Mouse (Mus musculus) embryonic facial prominence, embryonic 11.5 days (tissue): ENCODE results near the gene Irx3. TPM values are rescaled to one million over a fixed set of nuclear protein-coding genes. Genes with fewer than 3 reads are reported as not detected.

Source experiments
- ATAC-seq: fragments of 200-750 bp; cut with Nextera tagmentation; replicated peaks from 2 replicates; pipeline ENCODE4 v1.8.0; 2017; ENCODE audit warnings: low read depth; ENCODE audit not compliant: insufficient number of reproducible peaks, low FRiP score, low TSS enrichment
- DNase-seq: peaks from one replicate; pipeline ENCODE4 v3.0.0-alpha.2; 2015; ENCODE audit warnings: low spot score
- H3K27ac ChIP-seq: fragments of 300-500 bp; sonication (generic); replicated peaks from 2 replicates; pipeline ENCODE4 v1.5.1; 2014; ENCODE audit warnings: mild to moderate bottlenecking, low read depth, low read length, control low read depth
- H3K27me3 ChIP-seq: fragments of 300-500 bp; sonication (generic); 2 replicates; pipeline ENCODE4 v1.6.1; 2014; ENCODE audit warnings: mild to moderate bottlenecking, low read length, moderate library complexity, mixed read lengths; ENCODE audit not compliant: control insufficient read depth, insufficient read depth
- H3K36me3 ChIP-seq: fragments of 300-500 bp; sonication (generic); replicated peaks from 2 replicates; pipeline ENCODE4 v1.6.1; 2014; ENCODE audit warnings: low read depth, mild to moderate bottlenecking, low read length, moderate library complexity, mixed read lengths; ENCODE audit not compliant: control insufficient read depth, insufficient read depth
- H3K4me1 ChIP-seq: fragments of 300-500 bp; sonication (generic); 2 replicates; pipeline ENCODE4 v1.6.1; 2014; ENCODE audit warnings: low read length, mixed read lengths; ENCODE audit not compliant: control insufficient read depth, insufficient read depth
- H3K4me2 ChIP-seq: fragments of 300-500 bp; sonication (generic); 2 replicates; pipeline ENCODE4 v1.6.1; 2014; ENCODE audit warnings: low read depth, mild to moderate bottlenecking, control low read depth, low read length, moderate library complexity
- H3K4me3 ChIP-seq: fragments of 300-500 bp; sonication (generic); 2 replicates; pipeline ENCODE4 v1.5.1; 2014; ENCODE audit warnings: low read depth, low read length, control low read depth
- H3K9ac ChIP-seq: fragments of 300-500 bp; sonication (generic); replicated peaks from 2 replicates; pipeline ENCODE4 v1.6.1; 2014; ENCODE audit warnings: mild to moderate bottlenecking, control low read depth, low read length
- H3K9me3 ChIP-seq: fragments of 300-500 bp; sonication (generic); replicated peaks from 2 replicates; pipeline ENCODE4 v1.6.1; 2016; ENCODE audit warnings: mild to moderate bottlenecking, low read length, inconsistent platforms, mixed read lengths; ENCODE audit not compliant: control insufficient read depth
- WGBS: fragments of 180-500 bp; shearing (Covaris S2); extraction: QIAGEN DNeasy Blood & Tissue Kit; methylation state at CpG from one replicate; pipeline ENCODE4 v1.1.7; 2014; 5-methylcytosine and 5-hydroxymethylcytosine counted together
- polyA plus RNA-seq: library from polyadenylated mRNA; unstranded; fragments of >200 nt; fragmentation: Nextera tagmentation; extraction: Ambion mirVana; gene quantifications from 2 replicates; pipeline ENCODE4 v1.2.1, GENCODE M21; 2014

Irx3 gene
- polyA plus RNA-seq, 1 experiment from 2014 or later: 20.4 TPM

GRCm38 (mm10) chr8:91800523-91801240, 1.2 kb downstream of the Irx3 start:
- under 1% methylated on average over 56 of the region's 64 CpGs for WGBS
- peak overlapping the region; percentile 72 for H3K4me3 ChIP-seq
- peak overlapping the region; percentile 96 for H3K27ac ChIP-seq
- peak overlapping the region; percentile 91 for H3K9ac ChIP-seq
- H3K9me3 ChIP-seq: no peaks in the 10 kb centered on the region
- no peaks in the 10 kb centered on the region; the same call in 1 of the 2 replicates for H3K36me3 ChIP-seq
- peaks cover 11% of the 10 kb centered on the region for H3K4me1 ChIP-seq
- peak overlapping the region; percentile 90 for H3K4me2 ChIP-seq
- DNase-seq (no peak), ATAC-seq (peak; percentile 4; the same call in 1 of the 2 replicates)
- H3K27me3 ChIP-seq: peaks cover 45% of the 10 kb centered on the region

GRCm38 (mm10) chr8:91799681-91800522, 2.0 kb downstream of the Irx3 start:
- under 1% methylated on average over 84 of the region's 89 CpGs for WGBS
- DNase-seq: peak; percentile 36
- Histone ChIP-seq H3K9ac (peak overlapping the region; percentile 91), H3K9me3 (no peaks in the 10 kb centered on the region), H3K36me3 (no peaks in the 10 kb centered on the region; the same call in 1 of the 2 replicates), H3K4me1 (peaks cover 11% of the 10 kb centered on the region), H3K4me2 (peak overlapping the region; percentile 90), H3K4me3 (peak overlapping the region; percentile 72), H3K27ac (peak overlapping the region; percentile 96), H3K27me3 (peaks cover 42% of the 10 kb centered on the region)
- ATAC-seq: no peak

DNA sequence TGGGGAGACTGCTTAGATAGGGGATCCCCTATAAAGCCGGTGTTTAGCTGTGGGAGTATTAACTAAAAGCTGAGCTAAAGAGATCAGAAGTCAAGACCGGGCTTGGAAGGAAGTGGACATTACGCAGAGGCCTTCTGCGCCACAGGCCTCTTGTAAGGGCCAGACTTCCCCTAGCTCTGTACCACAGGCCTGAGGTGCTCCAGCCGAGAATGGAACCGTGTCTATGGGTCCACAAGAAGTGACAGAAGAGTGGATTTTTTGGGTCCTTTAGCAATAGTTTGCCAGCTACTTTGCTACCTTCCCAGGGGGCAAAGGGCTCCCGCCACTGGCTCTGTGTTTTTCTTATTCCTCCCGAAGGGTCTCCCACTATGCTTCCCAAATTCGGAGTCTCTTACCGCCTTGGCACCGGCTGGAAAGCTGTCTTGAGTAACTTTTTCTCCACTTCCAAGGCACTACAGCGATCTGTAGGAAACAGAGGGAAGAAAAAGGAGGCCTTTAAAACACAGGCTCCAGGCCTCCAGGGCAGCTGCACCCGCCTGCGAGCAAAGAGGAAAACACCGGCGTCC, 2.8 kb downstream of the Irx3 start:
- WGBS: 13% methylated on average over 16 of the region's 16 CpGs
- no peaks in the 10 kb centered on the region for H3K9me3 ChIP-seq
- H3K27me3 ChIP-seq: peaks cover 38% of the 10 kb centered on the region
- peak overlapping the region; percentile 72 for H3K4me3 ChIP-seq
- no peaks in the 10 kb centered on the region; the same call in 1 of the 2 replicates for H3K36me3 ChIP-seq
- peak overlapping the region; percentile 96 for H3K27ac ChIP-seq
- DNase-seq (no peak), ATAC-seq (no peak)
- peak overlapping the region; percentile 91 for H3K9ac ChIP-seq
- H3K4me2 ChIP-seq: peak overlapping the region; percentile 90
- H3K4me1 ChIP-seq: peaks cover 7% of the 10 kb centered on the region

GRCm38 (mm10) chr8:91797626-91798271, 4.1 kb downstream of the Irx3 start:
- H3K4me3 ChIP-seq: peak overlapping the region; percentile 31
- no peaks in the 10 kb centered on the region for H3K9me3 ChIP-seq
- H3K9ac ChIP-seq: peak overlapping the region; percentile 43
- WGBS: 1% methylated on average over 35 of the region's 35 CpGs
- H3K4me1 ChIP-seq: peaks cover 7% of the 10 kb centered on the region
- H3K4me2 ChIP-seq: peak overlapping the region; percentile 64
- H3K27ac ChIP-seq: no peak overlapping the region
- no peaks in the 10 kb centered on the region; the same call in 1 of the 2 replicates for H3K36me3 ChIP-seq
- peaks cover 30% of the 10 kb centered on the region for H3K27me3 ChIP-seq
- no peak; the same call in 1 of the 2 replicates for ATAC-seq
- DNase-seq: peak; percentile 80

- 16% methylated on average over 6 of the region's 6 CpGs for WGBS
- Histone ChIP-seq H3K4me1 (peaks cover 4% of the 10 kb centered on the region; the same call in 1 of the 2 replicates), H3K36me3 (no peaks in the 10 kb centered on the region), H3K9me3 (no peaks in the 10 kb centered on the region), H3K27me3 (peaks cover 10% of the 10 kb centered on the region), H3K27ac (no peak overlapping the region), H3K4me2 (no peak overlapping the region), H3K4me3 (no peak overlapping the region), H3K9ac (no peak overlapping the region)
- ATAC-seq (no peak), DNase-seq (peak; percentile 55)
These were observed 8.0 kb downstream of the Irx3 start for GRCm38 (mm10) chr8:91793846-91794245.

DNA sequence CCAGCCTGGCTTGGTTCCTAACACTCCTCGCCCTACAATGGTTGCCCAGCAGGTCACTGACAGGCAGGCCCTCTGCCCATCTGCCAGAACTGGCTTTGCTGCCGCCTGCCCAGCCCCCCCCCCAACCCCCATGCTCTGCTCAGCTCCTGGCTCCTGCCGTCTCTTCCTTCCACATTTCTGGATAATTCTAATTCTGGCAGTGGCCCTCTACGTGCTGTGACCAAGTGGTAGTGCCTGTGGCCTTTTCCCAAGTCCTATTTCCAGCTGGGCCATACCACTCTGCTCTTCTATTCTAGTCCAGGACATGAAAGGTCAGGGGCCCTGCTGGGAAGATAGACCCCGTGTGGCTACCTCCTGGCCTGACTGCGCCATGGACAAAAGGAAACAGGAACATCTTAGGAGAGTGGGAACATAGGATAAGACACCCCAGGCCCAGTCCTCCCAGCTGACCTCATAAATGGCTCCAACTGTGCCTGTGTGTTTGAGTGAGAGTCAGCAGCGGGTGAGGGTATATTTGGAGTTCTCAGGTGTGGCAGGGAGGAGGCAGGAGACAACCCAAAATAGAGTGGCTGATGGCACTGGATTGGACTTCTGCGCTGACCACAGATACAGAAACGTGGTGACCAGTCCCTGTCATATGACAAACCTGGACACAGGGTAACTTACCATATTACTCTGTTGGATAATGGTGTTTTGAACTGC, 14.5 kb downstream of the Irx3 start:
- DNase-seq (no peak), ATAC-seq (no peak)
- Histone ChIP-seq H3K4me2 (no peak overlapping the region), H3K4me1 (no peaks in the 10 kb centered on the region; the same call in 1 of the 2 replicates), H3K9ac (no peak overlapping the region), H3K36me3 (no peaks in the 10 kb centered on the region), H3K27ac (no peak overlapping the region), H3K9me3 (no peaks in the 10 kb centered on the region), H3K4me3 (no peak overlapping the region), H3K27me3 (no peaks in the 10 kb centered on the region)
- 73% methylated on average over 9 of the region's 9 CpGs for WGBS

DNA sequence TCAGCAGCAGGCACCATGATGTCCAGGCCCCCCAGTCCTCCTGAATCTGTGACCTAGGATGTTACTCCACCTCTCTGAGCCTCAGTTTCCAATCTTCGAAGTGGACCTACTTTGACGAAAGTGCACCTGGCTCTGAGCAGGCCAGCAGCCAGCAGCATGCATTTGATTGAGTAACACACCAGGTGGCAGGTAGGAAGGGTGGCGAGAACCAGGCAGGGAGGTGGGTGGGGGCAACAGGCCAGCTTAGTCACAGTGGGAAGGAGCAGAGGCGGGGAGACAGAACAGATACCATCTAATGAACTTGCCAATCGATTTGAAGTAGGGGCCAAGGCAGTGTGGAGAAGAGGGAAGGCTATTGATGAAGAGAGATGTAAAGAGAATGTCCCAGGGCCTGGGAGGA, 18.9 kb downstream of the Irx3 start:
- DNase-seq (no peak), ATAC-seq (no peak)
- H3K4me1 ChIP-seq: no peaks in the 10 kb centered on the region; the same call in 1 of the 2 replicates
- H3K27ac ChIP-seq: no peak overlapping the region
- H3K4me2 ChIP-seq: no peak overlapping the region
- no peaks in the 10 kb centered on the region for H3K9me3 ChIP-seq
- no peaks in the 10 kb centered on the region for H3K36me3 ChIP-seq
- H3K27me3 ChIP-seq: no peaks in the 10 kb centered on the region
- H3K9ac ChIP-seq: no peak overlapping the region
- WGBS: 85% methylated on average over 5 of the region's 5 CpGs
- no peak overlapping the region for H3K4me3 ChIP-seq
